ENCODE assay signal across 40 mouse cellular contexts in the genomic region with DNA sequence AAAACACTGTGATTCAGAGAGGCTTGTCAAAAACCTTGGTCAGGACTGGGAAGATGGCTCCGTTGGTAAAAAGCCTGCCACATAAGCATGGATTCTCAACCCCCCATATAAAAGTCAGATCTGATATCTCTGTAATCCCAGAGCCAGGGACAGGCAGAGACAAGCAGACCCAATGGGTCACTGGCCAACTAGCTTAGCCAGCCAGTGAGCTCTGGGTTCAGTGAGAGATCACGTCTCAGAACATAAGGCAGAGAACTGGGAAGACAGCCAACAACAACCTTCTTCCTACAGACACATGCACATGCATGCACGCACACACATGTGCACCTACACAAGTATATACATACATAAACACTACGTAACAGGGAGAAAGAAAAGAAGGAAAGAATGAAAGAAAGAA. TPM values are rescaled to one million over a fixed set of nuclear protein-coding genes. Genes with fewer than 3 reads are reported as not detected.
DNase-seq lines count a peak whose midpoint lies in the region; ATAC-seq and TF ChIP-seq lines count a peak whose summit lies in the region.
"Had no signal": no experiment of that assay in that cellular context is flagged by ENCODE, and none has a peak within 500 bp of the region (broad histone marks: within the 10 kb centered on the region; RNA-seq: fewer than 3 reads in every experiment).

No protein-coding gene starts in this region.

- no peak for ATAC-seq in heart, embryonic 11.5 days (replicated peaks; ENCODE audit: insufficient number of reproducible peaks, low FRiP score, low TSS enrichment)
- ATAC-seq in limb, embryonic 14.5 days (ENCODE audit: low FRiP score, low read depth), result no peak
- ATAC-seq: activated CD4-positive, CD25-positive, alpha-beta regulatory T cell, adult 4 months; forebrain, embryonic 15.5 days; inflammation-experienced regulatory T-cells, adult 6 months had no signal

- H3K27ac ChIP-seq in heart, embryonic 11.5 days (ENCODE audit: low read depth, low read length), result no peak overlapping the region; the same call in 1 of the 2 replicates
- H3K27ac ChIP-seq in limb, embryonic 14.5 days (replicated peaks; ENCODE audit: low read depth, low read length), result no peak overlapping the region
- no peak overlapping the region for H3K27ac ChIP-seq in limb, embryonic 10.5 days
- H3K27ac ChIP-seq: forebrain, embryonic 10.5 days; forebrain, embryonic 15.5 days; gastrocnemius, adult 2 months; heart, embryonic 15.5 days; kidney, embryonic 15.5 days; midbrain, embryonic 12.5 days; neural tube, embryonic 15.5 days had no signal

- no peaks in the 10 kb centered on the region for H3K27me3 ChIP-seq in heart, embryonic 11.5 days (ENCODE audit: control insufficient read depth, insufficient read depth, low read length)
- no peaks in the 10 kb centered on the region for H3K27me3 ChIP-seq in limb, embryonic 14.5 days (ENCODE audit: control insufficient read depth, insufficient read depth, low read length)
- no peaks in the 10 kb centered on the region for H3K27me3 ChIP-seq in limb, embryonic 10.5 days (ENCODE audit: low read depth, poor library complexity, severe bottlenecking)
- H3K27me3 ChIP-seq in myocyte (ENCODE audit: control insufficient read depth, insufficient read depth, insufficient read length), result no peaks in the 10 kb centered on the region
- H3K27me3 ChIP-seq: forebrain, embryonic 15.5 days; heart, embryonic 15.5 days; kidney, embryonic 15.5 days; midbrain, embryonic 12.5 days; neural tube, embryonic 15.5 days had no signal

- no peak for TF ChIP-seq POLR2A in limb, embryonic 14.5 days (IDR thresholded peaks at IDR 0.05; ENCODE audit: borderline replicate concordance, extremely low read depth, insufficient read depth, insufficient read length)
- no peak for TF ChIP-seq POLR2A in myocyte (IDR thresholded peaks at IDR 0.05; ENCODE audit: insufficient read length, low read depth)

- peak; percentile 85 for DNase-seq in heart, adult 11 months
- DNase-seq in limb, embryonic 14.5 days (ENCODE audit: low spot score), result peak; percentile 10
- no peak for DNase-seq in limb, embryonic 10.5 days (ENCODE audit: low spot score)
- DNase-seq in NIH3T3 (ENCODE audit: low read depth), result peak; percentile 48
- DNase-seq in left cerebral cortex, postnatal 36 days (ENCODE audit: low spot score in 2 of 2), result no peak
- DNase-seq: adrenal gland, adult 8-10 months; B cell, adult 2 months; cerebellum, adult 11 months; cerebellum, adult 9-10 months; gastrocnemius, adult 2 months; gastrocnemius, postnatal 36 days; kidney, adult 11 months; kidney, postnatal 36 days; layer of hippocampus, postnatal 36 days; lung, postnatal 4 days; retina, postnatal 1 day; right cerebral cortex, postnatal 14 days had no signal

- intact Hi-C loops in left cerebral cortex, postnatal 36 days (cut with DNase I), result no loop called here

- no peak overlapping the region for H3K4me2 ChIP-seq in heart, embryonic 11.5 days
- H3K4me2 ChIP-seq in limb, embryonic 14.5 days (replicated peaks; ENCODE audit: low read depth, low read length, severe bottlenecking), result no peak overlapping the region
- peak overlapping the region; percentile 79 for H3K4me2 ChIP-seq in myocyte (ENCODE audit: low read depth)
- H3K4me2 ChIP-seq: forebrain, embryonic 15.5 days; heart, embryonic 15.5 days; kidney, embryonic 15.5 days; liver, embryonic 11.5 days; midbrain, embryonic 12.5 days; neural tube, embryonic 15.5 days had no signal

- no peaks in the 10 kb centered on the region for H3K4me1 ChIP-seq in heart, embryonic 11.5 days (ENCODE audit: control insufficient read depth, insufficient read depth, low read length)
- H3K4me1 ChIP-seq in limb, embryonic 14.5 days (ENCODE audit: control insufficient read depth, insufficient read depth, low read length), result peaks cover 3% of the 10 kb centered on the region; the same call in 1 of the 2 replicates
- H3K4me1 ChIP-seq in limb, embryonic 10.5 days, result peaks cover 9% of the 10 kb centered on the region; the same call in 1 of the 2 replicates
- H3K4me1 ChIP-seq: forebrain, embryonic 10.5 days; forebrain, embryonic 15.5 days; megakaryocyte, embryonic 14.5 days; midbrain, embryonic 12.5 days; neural tube, embryonic 15.5 days had no signal

- H3K9me3 ChIP-seq in heart, embryonic 11.5 days (replicated peaks; ENCODE audit: control insufficient read depth, low read length), result no peaks in the 10 kb centered on the region
- H3K9me3 ChIP-seq in limb, embryonic 14.5 days (ENCODE audit: control insufficient read depth, low read length), result no peaks in the 10 kb centered on the region
- H3K9me3 ChIP-seq in limb, embryonic 10.5 days (replicated peaks), result no peaks in the 10 kb centered on the region
- H3K9me3 ChIP-seq: forebrain, embryonic 10.5 days; forebrain, embryonic 15.5 days; heart, embryonic 15.5 days; kidney, embryonic 15.5 days; midbrain, embryonic 12.5 days had no signal

- no peak overlapping the region for H3K4me3 ChIP-seq in heart, embryonic 11.5 days (ENCODE audit: low read depth, low read length)
- H3K4me3 ChIP-seq in limb, embryonic 14.5 days (replicated peaks; ENCODE audit: low read length), result no peak overlapping the region
- no peak overlapping the region for H3K4me3 ChIP-seq in limb, embryonic 10.5 days
- H3K4me3 ChIP-seq in myocyte, result no peak overlapping the region
- H3K4me3 ChIP-seq: forebrain, embryonic 10.5 days; forebrain, embryonic 15.5 days; gastrocnemius, adult 2 months; heart, embryonic 15.5 days; kidney, embryonic 15.5 days; megakaryocyte, embryonic 14.5 days; midbrain, embryonic 12.5 days; neural tube, embryonic 15.5 days had no signal

- no peak overlapping the region for H3ac ChIP-seq in myocyte (ENCODE audit: control insufficient read depth, insufficient read length)

- H3K79me2 ChIP-seq in myocyte (ENCODE audit: control insufficient read depth, insufficient read depth), result no peaks in the 10 kb centered on the region

- H3K9ac ChIP-seq in heart, embryonic 11.5 days (ENCODE audit: low read depth, low read length), result no peak overlapping the region
- H3K9ac ChIP-seq in limb, embryonic 14.5 days (ENCODE audit: low read depth, low read length, severe bottlenecking), result no peak overlapping the region
- H3K9ac ChIP-seq: forebrain, embryonic 15.5 days; heart, embryonic 15.5 days; kidney, embryonic 15.5 days; midbrain, embryonic 12.5 days; neural tube, embryonic 15.5 days had no signal

- H3K36me3 ChIP-seq in heart, embryonic 11.5 days (ENCODE audit: control insufficient read depth, insufficient read depth, low read length), result no peaks in the 10 kb centered on the region
- H3K36me3 ChIP-seq in limb, embryonic 14.5 days (ENCODE audit: control insufficient read depth, insufficient read depth, low read length), result no peaks in the 10 kb centered on the region
- H3K36me3 ChIP-seq in limb, embryonic 10.5 days, result no peaks in the 10 kb centered on the region
- no peaks in the 10 kb centered on the region for H3K36me3 ChIP-seq in myocyte (ENCODE audit: control insufficient read depth, insufficient read depth)
- H3K36me3 ChIP-seq: forebrain, embryonic 10.5 days; forebrain, embryonic 15.5 days; heart, embryonic 15.5 days; kidney, embryonic 15.5 days; midbrain, embryonic 12.5 days; neural tube, embryonic 15.5 days had no signal

- WGBS in heart, embryonic 11.5 days (ENCODE audit: insufficient replicate concordance), result 54% methylated on average over 4 of the region's 4 CpGs
- 63% methylated on average over 4 of the region's 4 CpGs for WGBS in limb, embryonic 14.5 days
- WGBS in limb, embryonic 10.5 days, result 84% methylated on average over 4 of the region's 4 CpGs

TF ChIP-seq in myocyte, 11 proteins besides CTCF, POLR2A, EP300 and RAD21:
- TF ChIP-seq E2F4 (IDR thresholded peaks at IDR 0.05; ENCODE audit: insufficient read depth), result no peak
- TF ChIP-seq TCF12 (IDR thresholded peaks at IDR 0.05; ENCODE audit: insufficient read depth, poor library complexity, severe bottlenecking), result no peak
- no peak for TF ChIP-seq SRF (IDR thresholded peaks at IDR 0.05; ENCODE audit: control insufficient read depth, insufficient read length, low read depth)
- no peak for TF ChIP-seq REST (IDR thresholded peaks at IDR 0.05; ENCODE audit: insufficient read depth, insufficient read length)
- no peak for TF ChIP-seq POLR2AphosphoS2 (IDR thresholded peaks at IDR 0.05; ENCODE audit: insufficient read length, low read depth)
- TF ChIP-seq CEBPB (IDR thresholded peaks at IDR 0.05; ENCODE audit: insufficient read depth, poor library complexity, severe bottlenecking), result no peak
- TF ChIP-seq TCF3 (IDR thresholded peaks at IDR 0.05; ENCODE audit: insufficient read length, low read depth), result no peak

RNA-seq across cellular contexts. Expression of a gene that starts 29.7 kb away (rescaled TPM):
- polyA plus RNA-seq in heart, embryonic 11.5 days (2014; fragmentation: Nextera tagmentation; extraction: Ambion mirVana), result 23.0 and 23.6 TPM in 2 replicates
- 11.7 and 12.2 TPM in 2 replicates for polyA plus RNA-seq in limb, embryonic 14.5 days (2012; rRNA removed)
- 8.8 and 10.9 TPM in 2 replicates for polyA plus RNA-seq in limb, embryonic 14.5 days (2014; fragmentation: Nextera tagmentation; extraction: Ambion mirVana)
- 8.0 and 8.3 TPM in 2 replicates for polyA plus RNA-seq in limb, embryonic 10.5 days (2016; fragmentation: Nextera tagmentation; extraction: Ambion mirVana)
- polyA plus RNA-seq in myocyte (2012; fragmentation: generic; extraction: Trizol), result 5.5 TPM
- 100 to 1,000 TPM; 564 to 585 TPM for total RNA-seq in left cerebral cortex, postnatal 36 days (2021)

RNA-seq across cellular contexts. Expression of a gene that starts 46.6 kb away (rescaled TPM):
- polyA plus RNA-seq in heart, embryonic 11.5 days (2014; fragmentation: Nextera tagmentation; extraction: Ambion mirVana), result 0.44 and 0.56 TPM in 2 replicates
- not detected in 2 replicates for polyA plus RNA-seq in limb, embryonic 14.5 days (2012; rRNA removed)
- polyA plus RNA-seq in limb, embryonic 14.5 days (2014; fragmentation: Nextera tagmentation; extraction: Ambion mirVana), result not detected in 2 replicates
- not detected in 2 replicates for polyA plus RNA-seq in limb, embryonic 10.5 days (2016; fragmentation: Nextera tagmentation; extraction: Ambion mirVana)
- not detected for polyA plus RNA-seq in myocyte (2012; fragmentation: generic; extraction: Trizol)
- total RNA-seq in left cerebral cortex, postnatal 36 days (2021), result under 1 TPM in 1 of 2 experiments, not detected in 1; 0.49 TPM
- total RNA-seq: adrenal gland, adult 8-10 months; gastrocnemius, adult 2 months; gastrocnemius, postnatal 36 days; heart, adult 8-10 months; heart, postnatal 25 days; layer of hippocampus, postnatal 36 days; monocyte, adult 5-6 weeks had no signal
- polyA plus RNA-seq: activated CD4-positive, CD25-positive, alpha-beta regulatory T cell, adult 4 months; forebrain, embryonic 10.5 days; forebrain, embryonic 15.5 days; frontal cortex, adult 2 months; hindbrain, embryonic 11.5 days; inflammation-experienced regulatory T-cells, adult 6 months; kidney, embryonic 15.5 days; limb, embryonic 11.5 days; liver, embryonic 11.5 days; liver, embryonic 16.5 days; lung, embryonic 16.5 days; midbrain, embryonic 12.5 days; neural tube, embryonic 15.5 days; small intestine, adult 2 months; stomach, embryonic 14.5 days; thymus, postnatal 0 days had no signal

Comparison
In these comparisons a context has a peak if more than half of its experiments do, and no peak if none do; other contexts are left out.
1. DNase-seq: peak in heart, adult 11 months (single experiment), limb, embryonic 14.5 days (single experiment) and NIH3T3 (single experiment); none in limb, embryonic 10.5 days (single experiment) and left cerebral cortex, postnatal 36 days (0 of 2).